Mouse (Mus musculus): ENCODE measurements at regions not wholly inside any gene's neighbourhood (a gene's known extent, or its start where the extent isn't known, plus 50 kb on each side); places are given as distances from the start of the nearest gene placed in this dataset.
"Not testable (repeated sequence)": the region's sequence is repeated elsewhere in the genome, so short reads cannot be mapped to it uniquely, and the experiment has no call there.

DNA sequence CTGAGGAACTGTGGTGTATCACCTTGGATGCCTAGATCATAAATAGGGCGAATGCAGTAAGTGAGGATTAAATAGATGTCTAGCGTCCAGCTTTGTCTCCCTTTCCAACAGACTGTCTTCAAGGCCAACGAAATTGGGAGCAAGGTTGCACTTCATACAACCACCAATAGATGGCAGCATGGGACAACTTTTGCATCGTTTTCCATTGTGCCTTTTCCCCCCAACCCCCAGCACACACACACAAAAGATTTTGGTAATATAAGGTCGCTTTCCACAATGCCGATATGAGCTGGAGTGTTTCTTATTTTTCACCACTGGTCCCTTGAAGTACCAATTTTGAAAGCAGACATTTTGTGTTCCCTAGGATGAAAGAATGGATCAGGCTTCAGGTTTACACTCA, 304.7 kb downstream of the BC048507 start:
- peak; percentile 15 for DNase-seq (ENCODE audit: low spot score)

DNA sequence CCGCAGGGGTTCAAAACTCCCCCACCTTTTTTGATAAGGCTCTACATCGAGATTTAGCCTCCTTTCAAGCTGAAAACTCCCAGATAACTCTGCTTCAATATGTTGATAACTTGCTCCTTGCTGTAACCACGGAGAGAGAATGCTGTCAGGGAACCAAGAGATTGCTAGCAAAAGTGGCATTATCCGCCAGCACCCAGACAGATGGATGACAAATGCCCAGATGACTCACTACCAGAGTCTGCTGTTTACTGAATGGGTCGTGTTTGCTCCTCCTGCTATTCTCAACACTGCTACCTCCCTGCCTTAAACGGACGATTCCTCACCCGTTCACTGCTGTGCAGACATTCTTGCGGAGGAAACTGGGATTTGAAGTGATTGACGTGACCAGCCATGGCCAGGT, 310.3 kb downstream of the BC048507 start:
- not testable (repeated sequence) for DNase-seq (ENCODE audit: low spot score)

Measured in ovary, postnatal 36 days (tissue).